Mouse (Mus musculus) bone marrow macrophage, adult 2 months (primary cell): Measurements from ENCODE around the gene Mlxipl.

ENCODE experiments used
- CTCF ChIP-seq: IDR thresholded peaks from 2 replicates; pipeline ENCODE4 v1.5.1; 2012; ENCODE audit warnings: low read depth, mild to moderate bottlenecking, low read length, moderate library complexity
- POLR2A ChIP-seq: IDR thresholded peaks from 2 replicates; pipeline ENCODE4 v1.6.1; 2012; ENCODE audit warnings: mild to moderate bottlenecking, low read depth, low read length, borderline replicate concordance

GRCm38 (mm10) chr5:135166909-135167308 is 77.2 kb downstream of the Mlxipl start:
- TF ChIP-seq CTCF = no peak
- no peak for TF ChIP-seq POLR2A
